Mouse (Mus musculus) midbrain, postnatal 0 days (tissue): ENCODE data around the gene Itpr1. TPM values are rescaled to one million over a fixed set of nuclear protein-coding genes. Genes with fewer than 3 reads are reported as not detected.

ENCODE experiments used
- ATAC-seq: fragments of 200-750 bp; cut with Nextera tagmentation; 2 replicates; pipeline ENCODE4 v1.8.0; 2017; ENCODE audit warnings: moderate number of reproducible peaks, mild to moderate bottlenecking, moderate TSS enrichment, moderate library complexity; ENCODE audit not compliant: low FRiP score
- DNase-seq: peaks from one replicate; pipeline ENCODE4 v3.0.0-alpha.2; 2015; ENCODE audit warnings: low spot score
- H3K27ac ChIP-seq: fragments of 300-500 bp; sonication (generic); 2 replicates; pipeline ENCODE4 v1.5.1; 2014; ENCODE audit warnings: low read depth, mild to moderate bottlenecking, low read length, mixed read lengths
- H3K27me3 ChIP-seq: fragments of 300-500 bp; sonication (generic); 2 replicates; pipeline ENCODE4 v1.6.1; 2014; ENCODE audit warnings: low read length, control low read depth, mixed read lengths; ENCODE audit not compliant: insufficient read depth
- H3K36me3 ChIP-seq: fragments of 300-500 bp; sonication (generic); 2 replicates; pipeline ENCODE4 v1.6.1; 2014; ENCODE audit warnings: low read length, control low read depth, mixed read lengths; ENCODE audit not compliant: insufficient read depth
- H3K4me1 ChIP-seq: fragments of 300-500 bp; sonication (generic); 2 replicates; pipeline ENCODE4 v1.6.1; 2014; ENCODE audit warnings: mild to moderate bottlenecking, control low read depth, antibody characterized with exemption, low read length, mixed read lengths; ENCODE audit not compliant: insufficient read depth
- H3K4me2 ChIP-seq: fragments of 300-500 bp; sonication (generic); 2 replicates; pipeline ENCODE4 v1.6.1; 2014; ENCODE audit warnings: low read depth, mild to moderate bottlenecking, low read length, mixed read lengths; ENCODE audit not compliant: poor library complexity, severe bottlenecking
- H3K4me3 ChIP-seq: fragments of 300-500 bp; sonication (generic); 2 replicates; pipeline ENCODE4 v1.5.1; 2014; ENCODE audit warnings: low read depth, mild to moderate bottlenecking, low read length, moderate library complexity
- H3K9ac ChIP-seq: fragments of 300-500 bp; sonication (generic); replicated peaks from 2 replicates; pipeline ENCODE4 v1.6.1; 2014; ENCODE audit warnings: mild to moderate bottlenecking, low read length, moderate library complexity, mixed read lengths; ENCODE audit not compliant: poor library complexity, severe bottlenecking
- H3K9me3 ChIP-seq: fragments of 300-500 bp; sonication (generic); 2 replicates; pipeline ENCODE4 v1.6.1; 2016; ENCODE audit warnings: low read length, control low read depth
- CTCF ChIP-seq: IDR thresholded peaks from 2 replicates; pipeline ENCODE4 v1.5.1; 2016; ENCODE audit warnings: antibody characterized with exemption, mild to moderate bottlenecking
- WGBS: fragments of 180-500 bp; shearing (Covaris S2); extraction: QIAGEN DNeasy Blood & Tissue Kit; methylation state at CpG from one replicate; pipeline ENCODE4 v1.1.7; 2014; 5-methylcytosine and 5-hydroxymethylcytosine counted together
- microRNA-seq: library from miRNA; unstranded; fragments of <30 nt; microRNA quantifications from one replicate; pipeline ENCODE4, GENCODE M21; 2016; ENCODE audit warnings: borderline number of aligned reads
- polyA plus RNA-seq: library from polyadenylated mRNA; unstranded; fragments of >200 nt; fragmentation: Nextera tagmentation; extraction: Ambion mirVana; gene quantifications from 2 replicates; pipeline ENCODE4 v1.2.1, GENCODE M21; 2015
- total RNA-seq: library from RNA; depleted of rRNA; stranded (reverse); fragments of >200 nt; gene quantifications from 2 replicates; pipeline ENCODE4 v1.2.3, GENCODE M21; 2014; rRNA removed

The Itpr1 gene
- total and polyA plus RNA-seq, 2 experiments from 2014 or later: 3.3 to 23.2 TPM

DNA sequence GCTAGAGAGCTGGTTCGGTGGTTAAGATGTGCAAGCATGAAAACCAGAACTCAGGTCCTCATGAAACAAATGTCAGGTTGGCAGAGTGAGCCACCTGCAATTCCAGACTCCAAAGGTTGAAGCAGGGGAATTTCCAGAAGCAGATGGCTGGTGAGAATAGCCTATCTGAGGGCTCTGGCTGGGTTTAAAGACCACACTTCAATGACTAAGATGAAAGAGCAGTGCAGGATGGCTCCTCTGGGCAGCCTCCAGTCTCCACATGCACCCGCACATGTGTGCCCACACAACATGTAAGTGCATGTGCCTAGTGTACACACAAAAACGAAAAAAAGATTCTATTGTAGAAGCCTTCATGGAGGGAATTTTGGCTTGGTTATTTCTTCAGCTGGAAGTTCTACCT, 375.5 kb downstream of the Itpr1 start:
- 93% methylated on average over 3 of the region's 3 CpGs for WGBS
- ATAC-seq (no peak), DNase-seq (no peak)
- no peaks in the 10 kb centered on the region for H3K36me3 ChIP-seq
- H3K4me3 ChIP-seq: no peak overlapping the region
- no peaks in the 10 kb centered on the region for H3K9me3 ChIP-seq
- H3K9ac ChIP-seq: no peak overlapping the region
- no peak overlapping the region for H3K27ac ChIP-seq
- H3K4me1 ChIP-seq: no peaks in the 10 kb centered on the region
- H3K27me3 ChIP-seq: no peaks in the 10 kb centered on the region
- TF ChIP-seq CTCF: no peak
- H3K4me2 ChIP-seq: no peak overlapping the region

DNA sequence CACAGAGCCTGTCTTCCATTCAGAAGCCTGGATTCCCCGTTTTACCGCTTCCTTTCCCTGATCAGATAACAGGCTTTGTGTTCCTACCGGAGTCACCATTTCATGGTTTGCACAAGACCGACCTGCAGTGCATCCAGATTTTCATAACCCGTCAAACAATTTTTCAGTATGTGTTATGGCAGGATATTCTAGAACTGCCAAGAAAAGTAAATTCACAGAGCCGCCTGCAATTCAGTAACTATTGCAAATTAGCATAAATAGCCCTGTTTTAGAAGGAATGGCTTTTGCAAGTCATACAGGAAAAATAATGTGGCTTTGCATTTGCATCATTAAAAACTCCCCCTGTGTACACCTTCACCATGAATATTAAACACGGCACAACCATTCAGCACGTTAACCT, 379.3 kb downstream of the Itpr1 start:
- H3K4me1 ChIP-seq: no peaks in the 10 kb centered on the region
- no peak for ATAC-seq
- no peaks in the 10 kb centered on the region for H3K9me3 ChIP-seq
- TF ChIP-seq CTCF: no peak
- H3K27me3 ChIP-seq: no peaks in the 10 kb centered on the region
- H3K9ac ChIP-seq: no peak overlapping the region
- no peak overlapping the region for H3K4me3 ChIP-seq
- DNase-seq: no peak
- 70% methylated on average over 8 of the region's 8 CpGs for WGBS
- no peak overlapping the region for H3K4me2 ChIP-seq
- H3K27ac ChIP-seq: no peak overlapping the region
- H3K36me3 ChIP-seq: no peaks in the 10 kb centered on the region

DNA sequence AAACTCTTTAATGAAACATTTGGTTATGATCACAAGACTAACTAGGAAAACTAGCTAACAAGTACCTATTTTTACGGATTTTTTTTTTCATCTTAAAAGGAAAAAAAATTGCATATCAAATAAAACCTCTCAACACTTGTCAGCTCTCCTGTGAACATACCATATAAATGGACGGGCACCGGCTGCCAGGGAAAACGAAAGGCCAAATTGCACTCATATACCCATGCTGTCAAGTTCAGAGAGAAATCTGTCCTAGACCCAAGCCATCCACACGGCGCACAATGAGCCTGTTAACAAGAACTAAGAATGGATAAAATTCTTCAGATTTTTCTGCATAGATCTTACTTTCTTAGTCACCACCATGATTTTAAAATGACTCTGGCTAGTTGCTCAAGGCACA, 379.7 kb downstream of the Itpr1 start:
- TF ChIP-seq CTCF: no peak
- Histone ChIP-seq H3K27me3 (no peaks in the 10 kb centered on the region), H3K36me3 (no peaks in the 10 kb centered on the region), H3K4me1 (no peaks in the 10 kb centered on the region), H3K4me3 (no peak overlapping the region), H3K9ac (no peak overlapping the region), H3K27ac (no peak overlapping the region), H3K4me2 (no peak overlapping the region), H3K9me3 (no peaks in the 10 kb centered on the region)
- 75% methylated on average over 6 of the region's 6 CpGs for WGBS
- DNase-seq (no peak), ATAC-seq (no peak)

DNA sequence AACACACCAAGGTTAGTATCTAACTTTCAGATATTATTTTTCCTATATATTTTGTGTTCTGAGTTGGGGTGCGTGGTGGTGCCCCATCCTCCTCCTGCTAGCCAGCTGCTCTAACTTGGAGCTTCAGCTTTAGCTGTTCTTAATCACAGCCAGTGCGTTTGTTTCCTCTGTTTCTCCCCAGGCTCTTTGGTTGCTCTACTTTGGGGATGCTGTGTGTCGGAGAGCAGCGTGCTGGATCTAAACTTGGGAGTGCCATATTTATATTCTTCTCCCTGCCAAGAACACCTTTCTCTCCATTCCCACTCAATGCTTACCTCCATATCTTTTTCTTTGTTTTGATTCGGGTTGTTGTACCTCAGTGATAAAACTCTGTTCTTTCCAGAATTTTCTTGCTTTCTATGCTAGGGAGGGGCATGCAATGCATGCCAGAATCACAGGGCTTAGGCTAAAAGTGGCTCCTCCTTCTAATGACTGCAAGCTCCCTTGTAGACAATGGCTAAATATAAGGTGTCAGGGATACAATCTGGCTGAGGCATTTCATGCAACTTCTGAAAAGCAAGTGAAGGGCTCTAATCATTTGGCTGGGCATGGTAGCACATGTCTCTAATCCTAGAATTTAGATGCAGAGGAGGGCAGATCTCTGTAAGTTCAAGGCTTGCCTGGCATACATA, 381.4 kb downstream of the Itpr1 start:
- H3K4me3 ChIP-seq: no peak overlapping the region
- no peak overlapping the region for H3K9ac ChIP-seq
- H3K27ac ChIP-seq: no peak overlapping the region
- 80% methylated on average over 5 of the region's 5 CpGs for WGBS
- no peak overlapping the region for H3K4me2 ChIP-seq
- H3K9me3 ChIP-seq: no peaks in the 10 kb centered on the region
- H3K4me1 ChIP-seq: no peaks in the 10 kb centered on the region
- no peaks in the 10 kb centered on the region for H3K27me3 ChIP-seq
- DNase-seq (no peak), ATAC-seq (no peak)
- H3K36me3 ChIP-seq: no peaks in the 10 kb centered on the region
- no peak for TF ChIP-seq CTCF

DNA sequence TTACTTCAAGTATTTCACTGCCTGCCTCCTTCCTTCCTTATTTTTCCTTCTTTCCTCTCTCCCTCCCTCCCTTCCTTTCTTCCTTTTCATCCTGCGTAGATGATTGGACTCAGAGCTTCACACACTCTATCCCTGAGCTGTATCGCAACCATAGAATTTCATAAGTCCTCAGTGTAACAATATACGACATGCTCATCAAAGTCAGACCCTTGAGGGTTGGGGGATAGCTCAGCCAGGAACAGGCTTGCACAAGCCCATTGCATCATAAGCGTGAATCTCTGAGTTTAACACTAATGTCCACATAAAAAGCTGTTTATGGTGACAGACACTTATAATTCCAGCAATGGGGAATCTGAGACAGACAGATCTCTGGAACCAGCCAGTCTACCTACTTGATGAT, 385.8 kb downstream of the Itpr1 start:
- Histone ChIP-seq H3K9me3 (no peaks in the 10 kb centered on the region), H3K4me3 (no peak overlapping the region), H3K4me2 (no peak overlapping the region), H3K9ac (no peak overlapping the region), H3K27me3 (no peaks in the 10 kb centered on the region), H3K36me3 (no peaks in the 10 kb centered on the region), H3K4me1 (no peaks in the 10 kb centered on the region), H3K27ac (no peak overlapping the region)
- 79% methylated on average over 4 of the region's 4 CpGs for WGBS
- ATAC-seq (no peak), DNase-seq (no peak)
- no peak for TF ChIP-seq CTCF

DNA sequence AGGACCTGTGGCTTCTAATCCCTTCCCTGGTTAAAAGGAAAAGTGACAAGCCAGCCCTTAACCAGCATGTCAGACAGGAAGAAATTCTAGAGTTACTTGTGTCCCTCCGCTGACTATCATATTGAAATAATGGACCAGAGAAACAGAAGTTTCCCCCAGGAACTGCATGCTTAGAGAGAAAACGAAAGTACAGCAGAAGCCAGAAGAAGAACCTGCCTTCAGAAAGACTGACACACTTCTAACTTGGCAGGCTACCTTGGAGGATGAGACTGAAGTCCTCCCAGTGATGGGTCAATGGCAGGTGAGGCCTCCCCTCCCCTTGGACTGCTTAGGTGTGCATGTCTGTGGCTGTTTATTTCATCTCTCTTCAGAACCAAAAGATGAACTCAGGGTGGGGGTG, 386.4 kb downstream of the Itpr1 start:
- Histone ChIP-seq H3K27ac (no peak overlapping the region), H3K9ac (no peak overlapping the region), H3K4me3 (no peak overlapping the region), H3K4me1 (no peaks in the 10 kb centered on the region), H3K36me3 (no peaks in the 10 kb centered on the region), H3K9me3 (no peaks in the 10 kb centered on the region), H3K4me2 (no peak overlapping the region), H3K27me3 (no peaks in the 10 kb centered on the region)
- WGBS: 78% methylated on average over 2 of the region's 2 CpGs
- DNase-seq (no peak), ATAC-seq (no peak)
- no peak for TF ChIP-seq CTCF

Small RNA genes lying within 50 kb of the gene (microRNA-seq; reads per million reads assigned to microRNA genes)
- not detected for gene Mir7661

Other genes with a start within 250 kb of the Itpr1 start
- gene Setmar, start 148.1 kb upstream of the Itpr1 start, total RNA-seq: 2.3 and 4.0 TPM in 2 replicates
- gene Setmar, start 148.1 kb upstream of the Itpr1 start, polyA plus RNA-seq: 2.3 and 2.9 TPM in 2 replicates
- 18.1 and 23.0 TPM in 2 replicates for gene Sumf1, start 27.5 kb upstream of the Itpr1 start, total RNA-seq
- 12.3 and 13.7 TPM in 2 replicates for gene Sumf1, start 27.5 kb upstream of the Itpr1 start, polyA plus RNA-seq